Mouse (Mus musculus) heart, postnatal 0 days (tissue): ENCODE measurements at regions not wholly inside any gene's neighbourhood (a gene's known extent, or its start where the extent isn't known, plus 50 kb on each side); places are given as distances from the start of the nearest gene placed in this dataset.

Experiments
- ATAC-seq: fragments of 200-750 bp; cut with Nextera tagmentation; 2 replicates; pipeline ENCODE4 v1.8.0; 2017; ENCODE audit warnings: low read depth, moderate number of reproducible peaks, moderate library complexity; ENCODE audit not compliant: insufficient read depth
- DNase-seq: peaks from one replicate; pipeline ENCODE4 v3.0.0-alpha.2; 2016; ENCODE audit warnings: low spot score
- H3K27ac ChIP-seq: fragments of 300-500 bp; sonication (generic); 2 replicates; pipeline ENCODE4 v1.5.1; 2014; ENCODE audit warnings: low read depth, mild to moderate bottlenecking
- H3K27me3 ChIP-seq: fragments of 300-500 bp; sonication (generic); 2 replicates; pipeline ENCODE4 v1.6.1; 2014; ENCODE audit warnings: low read length, mixed read lengths; ENCODE audit not compliant: control insufficient read depth, insufficient read depth
- H3K36me3 ChIP-seq: fragments of 300-500 bp; sonication (generic); replicated peaks from 2 replicates; pipeline ENCODE4 v1.6.1; 2014; ENCODE audit warnings: low read length, mixed read lengths; ENCODE audit not compliant: control insufficient read depth, insufficient read depth
- H3K4me1 ChIP-seq: fragments of 300-500 bp; sonication (generic); 2 replicates; pipeline ENCODE4 v1.6.1; 2014; ENCODE audit warnings: antibody characterized with exemption; ENCODE audit not compliant: control insufficient read depth, insufficient read depth
- H3K4me2 ChIP-seq: fragments of 300-500 bp; sonication (generic); 2 replicates; pipeline ENCODE4 v1.6.1; 2014; ENCODE audit warnings: low read depth, mild to moderate bottlenecking, low read length, moderate library complexity
- H3K4me3 ChIP-seq: fragments of 300-500 bp; sonication (generic); 2 replicates; pipeline ENCODE4 v1.5.1; 2014; ENCODE audit warnings: low read depth, low read length
- H3K9ac ChIP-seq: fragments of 300-500 bp; sonication (generic); replicated peaks from 2 replicates; pipeline ENCODE4 v1.6.1; 2014; ENCODE audit warnings: low read depth, low read length, mixed read lengths
- H3K9me3 ChIP-seq: fragments of 300-500 bp; sonication (generic); replicated peaks from 2 replicates; pipeline ENCODE4 v1.6.1; 2016; ENCODE audit warnings: low read length; ENCODE audit not compliant: control insufficient read depth
- CTCF ChIP-seq: IDR thresholded peaks from 2 replicates; pipeline ENCODE4 v1.5.1; 2016; ENCODE audit warnings: antibody characterized with exemption, control low read depth, low read depth
- EP300 ChIP-seq: IDR thresholded peaks from 2 replicates; pipeline ENCODE4 v1.6.1; 2016; ENCODE audit warnings: antibody characterized with exemption, low read depth
- WGBS: fragments of 180-500 bp; shearing (Covaris S2); extraction: QIAGEN DNeasy Blood & Tissue Kit; methylation state at CpG from one replicate; pipeline ENCODE4 v1.1.7; 2014; 5-methylcytosine and 5-hydroxymethylcytosine counted together

GRCm38 (mm10) chr5:52016992-52017391, 173.3 kb downstream of the Dhx15 start:
- 50% methylated on average over 3 of the region's 3 CpGs for WGBS
- Histone ChIP-seq H3K9me3 (no peaks in the 10 kb centered on the region), H3K4me2 (no peak overlapping the region), H3K4me1 (0 out of 2 replicates have a peak, but pooled peaks cover under 1% of the 10 kb centered on the region), H3K27me3 (no peaks in the 10 kb centered on the region), H3K9ac (no peak overlapping the region), H3K27ac (no peak overlapping the region), H3K4me3 (no peak overlapping the region), H3K36me3 (no peaks in the 10 kb centered on the region)
- ATAC-seq (no peak), DNase-seq (no peak)
- TF ChIP-seq CTCF (no peak), EP300 (no peak)

DNA sequence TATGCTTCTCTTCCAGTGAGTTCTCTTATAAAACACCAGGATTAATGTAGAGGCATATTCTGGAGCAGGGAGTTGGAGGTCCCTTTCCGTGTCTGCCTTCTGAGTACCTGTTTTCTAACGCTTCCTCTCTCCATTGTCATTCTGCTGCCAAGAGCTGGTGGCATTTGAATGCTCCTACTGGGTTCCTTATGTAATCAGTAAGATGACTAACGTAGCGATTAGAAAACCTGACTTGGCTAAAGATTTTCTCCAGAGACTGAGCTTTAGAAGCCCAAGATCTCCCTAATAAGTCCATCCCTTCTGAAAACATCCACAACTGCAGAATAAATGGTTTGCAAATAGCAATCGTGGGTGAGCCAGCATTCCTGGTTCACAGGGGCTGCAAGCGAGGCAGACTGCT, 174.5 kb downstream of the Dhx15 start:
- ATAC-seq, result no peak
- Histone ChIP-seq H3K4me2 (no peak overlapping the region), H3K27ac (no peak overlapping the region), H3K9ac (no peak overlapping the region), H3K4me3 (no peak overlapping the region), H3K27me3 (no peaks in the 10 kb centered on the region), H3K4me1 (no peaks in the 10 kb centered on the region), H3K9me3 (no peaks in the 10 kb centered on the region), H3K36me3 (no peaks in the 10 kb centered on the region)
- 38% methylated on average over 6 of the region's 6 CpGs for WGBS
- TF ChIP-seq EP300 (no peak), CTCF (no peak)
- DNase-seq, result no peak

DNA sequence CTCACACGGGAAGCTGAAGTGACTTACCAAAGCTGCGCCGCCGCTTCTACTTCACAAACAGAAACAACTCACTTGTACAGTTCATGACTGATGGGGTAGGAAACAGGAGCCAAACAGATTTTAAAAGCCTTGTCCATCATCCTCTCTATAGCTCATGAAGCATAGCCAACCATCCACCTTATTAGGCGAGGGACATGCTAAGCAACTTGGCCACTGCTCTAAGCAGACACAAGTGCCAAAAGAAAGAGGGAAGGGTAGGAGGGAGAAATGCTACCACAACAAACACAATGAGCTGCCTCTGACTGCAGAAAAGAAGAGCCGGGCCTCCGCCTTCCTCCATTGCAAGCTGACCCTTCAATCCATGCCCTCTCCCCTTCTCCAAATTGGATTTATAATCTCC, 179.9 kb downstream of the Dhx15 start:
- no peak overlapping the region for H3K4me2 ChIP-seq
- 80% methylated on average over 7 of the region's 7 CpGs for WGBS
- H3K9ac ChIP-seq, result no peak overlapping the region
- DNase-seq (no peak), ATAC-seq (no peak)
- TF ChIP-seq EP300, result no peak
- no peak for TF ChIP-seq CTCF
- no peaks in the 10 kb centered on the region for H3K36me3 ChIP-seq
- no peak overlapping the region for H3K4me3 ChIP-seq
- no peaks in the 10 kb centered on the region for H3K27me3 ChIP-seq
- H3K27ac ChIP-seq, result no peak overlapping the region
- H3K9me3 ChIP-seq, result no peaks in the 10 kb centered on the region
- no peaks in the 10 kb centered on the region for H3K4me1 ChIP-seq

DNA sequence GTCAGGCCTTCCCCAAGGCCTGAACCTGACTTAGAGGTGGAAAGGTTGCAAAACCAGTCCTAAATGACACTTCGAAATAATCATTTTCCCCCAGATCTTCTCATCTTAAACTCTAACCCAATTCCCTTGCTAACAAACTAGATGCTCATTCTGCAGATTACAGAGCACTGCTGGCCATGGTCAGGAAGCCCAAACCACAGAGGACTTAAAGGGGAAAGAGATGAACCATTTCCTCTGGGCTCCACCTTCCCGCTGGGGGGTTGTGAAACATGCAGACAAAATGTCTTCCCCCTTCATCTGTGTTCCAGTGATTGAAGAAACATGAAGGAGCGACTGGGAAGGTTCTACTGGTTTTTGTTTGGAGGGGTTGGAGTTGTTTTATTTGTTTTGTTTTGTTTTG, 181.4 kb downstream of the Dhx15 start:
- H3K4me1 ChIP-seq, result no peaks in the 10 kb centered on the region
- H3K36me3 ChIP-seq, result no peaks in the 10 kb centered on the region
- ATAC-seq (no peak), DNase-seq (no peak)
- TF ChIP-seq CTCF, result no peak
- no peak for TF ChIP-seq EP300
- H3K4me3 ChIP-seq, result no peak overlapping the region
- no peak overlapping the region for H3K9ac ChIP-seq
- H3K27ac ChIP-seq, result no peak overlapping the region
- 84% methylated on average over 3 of the region's 3 CpGs for WGBS
- no peaks in the 10 kb centered on the region for H3K9me3 ChIP-seq
- H3K27me3 ChIP-seq, result no peaks in the 10 kb centered on the region
- no peak overlapping the region for H3K4me2 ChIP-seq

- no peaks in the 10 kb centered on the region for H3K9me3 ChIP-seq
- no peak overlapping the region for H3K27ac ChIP-seq
- H3K27me3 ChIP-seq, result no peaks in the 10 kb centered on the region
- ATAC-seq, result no peak
- no peak for DNase-seq
- H3K36me3 ChIP-seq, result no peaks in the 10 kb centered on the region
- H3K4me2 ChIP-seq, result no peak overlapping the region
- H3K4me1 ChIP-seq, result no peaks in the 10 kb centered on the region
- WGBS, result 81% methylated on average over 3 of the region's 3 CpGs
- TF ChIP-seq EP300, result no peak
- no peak for TF ChIP-seq CTCF
- no peak overlapping the region for H3K9ac ChIP-seq
- H3K4me3 ChIP-seq, result no peak overlapping the region
These were observed 183.5 kb downstream of the Dhx15 start for GRCm38 (mm10) chr5:52006843-52007242.

- Histone ChIP-seq H3K36me3 (no peaks in the 10 kb centered on the region), H3K27ac (no peak overlapping the region), H3K4me1 (no peaks in the 10 kb centered on the region), H3K9me3 (no peaks in the 10 kb centered on the region), H3K9ac (no peak overlapping the region), H3K27me3 (no peaks in the 10 kb centered on the region), H3K4me3 (no peak overlapping the region), H3K4me2 (no peak overlapping the region)
- DNase-seq (no peak), ATAC-seq (no peak)
- no peak for TF ChIP-seq EP300
- no peak for TF ChIP-seq CTCF
- WGBS, result 60% methylated on average over 10 of the region's 10 CpGs
These were observed 199.3 kb downstream of the Dhx15 start for GRCm38 (mm10) chr5:51990847-51991610.
